Mouse (Mus musculus) effector memory CD4-positive, alpha-beta T cell, adult 7 months (primary cell): Measurements from ENCODE around the gene Tmem182. TPM values are rescaled to one million over a fixed set of nuclear protein-coding genes. Genes with fewer than 3 reads are reported as not detected.

Source experiments
- polyA plus RNA-seq: library from polyadenylated mRNA; unstranded; fragments of 100-300 nt; shearing (Covaris generic); gene quantifications from one replicate; pipeline ENCODE4 v1.2.1, GENCODE M21; 2017

Gene Tmem182
- not detected for polyA plus RNA-seq

DNA sequence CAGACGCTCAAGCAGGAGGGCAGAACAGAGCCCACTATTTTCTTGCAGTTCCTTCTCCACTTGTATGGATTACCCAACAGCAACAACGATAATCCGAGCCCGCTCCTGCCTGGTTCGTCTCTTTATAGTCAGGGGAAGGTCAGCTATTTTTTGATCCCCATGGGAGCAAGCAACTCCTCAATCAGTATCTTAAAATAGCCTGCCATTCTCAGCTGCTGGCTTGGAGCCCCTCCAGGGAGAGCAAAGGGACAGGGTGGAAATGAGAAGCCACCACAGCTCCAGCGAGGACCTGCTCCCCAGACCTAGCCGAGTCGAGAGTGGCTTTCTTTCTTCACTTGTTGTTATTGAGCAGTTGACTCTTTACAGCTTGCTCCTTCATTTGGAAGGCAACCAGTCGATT lies at the start of gene Tmem182:
Gene Tmem182 (plus strand): TSS at position 251 of the 400 bp plus-strand sequence.

DNA sequence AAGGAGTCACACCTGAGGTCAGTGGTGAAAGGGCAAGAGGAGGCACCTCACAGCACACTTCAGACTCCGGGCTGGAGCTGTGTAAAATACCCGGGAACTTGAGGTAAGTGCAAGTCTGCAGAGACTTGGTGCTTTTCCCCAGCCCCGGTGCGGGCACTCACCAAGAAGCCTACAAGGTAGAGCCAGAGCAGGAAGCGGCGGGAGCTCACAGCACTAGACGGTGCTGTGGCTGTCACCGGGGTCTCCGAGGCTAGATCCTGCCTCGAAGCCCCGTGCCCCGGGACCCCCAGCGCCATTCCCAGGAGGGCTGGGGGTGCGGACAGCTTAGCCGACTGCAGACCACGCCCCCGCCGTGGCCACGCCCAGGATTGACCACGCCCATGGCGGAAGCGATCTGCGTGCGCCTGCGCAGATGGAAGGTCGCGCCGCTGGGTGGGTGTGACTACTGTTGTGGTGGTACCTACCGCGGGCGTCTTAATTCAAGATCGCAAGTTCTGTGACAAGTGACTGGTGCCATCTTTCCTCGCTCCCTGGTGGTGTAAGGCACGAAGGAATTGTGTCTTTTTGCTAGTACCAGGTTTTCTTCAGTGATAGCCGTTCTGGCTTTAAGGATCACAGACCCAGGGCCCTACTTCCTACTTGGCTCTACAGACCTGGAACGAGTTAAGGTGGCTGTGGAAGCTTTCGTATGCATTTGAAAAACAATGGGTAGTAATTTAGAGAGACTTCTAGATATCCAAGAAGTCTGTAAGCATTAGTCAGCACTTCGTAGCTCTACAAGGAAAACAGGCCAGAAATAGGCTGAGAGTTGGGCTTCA lies 14.9 kb upstream of the Tmem182 start, which contains the start of gene Mfsd9:
Gene Mfsd9 (minus strand): TSS at position 364 of the 818 bp plus-strand sequence.

Other genes starting within 250 kb of the Tmem182 start
- gene Slc9a4, start 225.5 kb upstream of the Tmem182 start, polyA plus RNA-seq: not detected
- 0.10 TPM for gene Slc9a2, start 125.0 kb upstream of the Tmem182 start, polyA plus RNA-seq
- 0.35 TPM for gene Mfsd9, start 14.9 kb upstream of the Tmem182 start, polyA plus RNA-seq